Mouse (Mus musculus): Measurements from ENCODE around the gene Arfgap2.

DNA sequence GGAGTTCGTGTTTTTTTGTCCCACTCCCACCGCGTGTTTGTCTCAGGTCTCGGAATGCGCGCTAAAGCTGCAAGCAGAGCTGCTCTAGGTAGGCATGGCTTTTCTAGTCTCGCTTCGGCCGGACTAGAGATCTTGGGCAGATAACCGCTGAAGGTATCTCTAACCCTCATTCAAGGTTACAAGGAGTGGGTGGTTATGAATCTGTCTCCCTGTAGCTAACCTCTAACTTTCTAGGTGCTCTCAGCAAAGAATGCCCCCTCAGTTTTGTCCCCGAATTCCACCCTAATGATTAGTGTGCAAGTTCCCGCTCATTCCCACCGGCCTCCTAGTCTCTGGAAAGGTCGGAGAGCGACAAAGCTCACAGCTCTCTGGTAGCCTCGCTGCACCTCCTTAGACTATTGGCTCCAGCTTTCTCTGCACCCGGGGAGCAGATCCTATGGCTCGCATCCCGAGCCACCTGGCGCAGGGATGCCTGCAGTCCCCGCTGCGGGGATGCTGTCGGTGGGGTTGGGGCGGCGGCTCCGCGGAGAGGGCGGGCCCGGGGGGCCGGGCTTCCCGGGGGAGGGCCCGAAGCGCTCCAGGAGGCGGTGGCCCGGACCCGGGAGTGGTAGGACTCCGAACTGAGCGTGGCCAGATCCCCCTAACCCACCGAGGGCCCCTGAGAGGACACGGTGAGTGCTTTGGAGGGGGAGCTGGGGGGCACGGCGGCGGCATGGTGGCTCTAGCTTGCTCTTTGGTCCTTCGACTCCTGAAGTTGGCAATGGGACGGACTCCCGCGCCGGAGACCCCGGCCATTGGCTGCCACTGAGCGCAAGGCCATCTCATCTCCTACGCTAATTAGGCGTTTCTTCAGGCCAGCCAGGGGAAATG, 8.3 kb upstream of the Arfgap2 start:
- TF ChIP-seq CTCF (IDR thresholded peaks at IDR 0.05; ENCODE audit: control insufficient read depth, insufficient read depth, insufficient replicate concordance, low read depth, low read length): no peak
- TF ChIP-seq POLR2A (IDR thresholded peaks at IDR 0.05; ENCODE audit: control insufficient read depth, low read depth, low read length): no peak

All from testis, adult 2 months (tissue).